8 mouse cellular contexts compared by ENCODE assay signal in genomic region chr9:67632521-67633025, GRCm38 (mm10).
DNase-seq lines count a peak whose midpoint lies in the region; ATAC-seq and TF ChIP-seq lines count a peak whose summit lies in the region.

No protein-coding gene starts in this region.

- WGBS in heart, embryonic 15.5 days = under 1% methylated on average over 40 of the region's 40 CpGs
- 1% methylated on average over 38 of the region's 40 CpGs for WGBS in midbrain, postnatal 0 days

- no peak overlapping the region for H3K9ac ChIP-seq in CH12.LX (ENCODE audit: insufficient read depth, low read depth)
- H3K9ac ChIP-seq in heart, embryonic 15.5 days = peak overlapping the region; percentile 75
- peak overlapping the region; percentile 54 for H3K9ac ChIP-seq in midbrain, postnatal 0 days (replicated peaks; ENCODE audit: low read length, poor library complexity, severe bottlenecking)

- no peak for TF ChIP-seq RAD21 in CH12.LX (IDR thresholded peaks at IDR 0.05; ENCODE audit: low read depth, low read length)

- dilution Hi-C loops in CH12.LX (cut with MboI; ENCODE audit: extremely low pct_ligation_motif_present, extremely low pct_unique_long_range_greater_than_20kb, low sequenced_read_pairs) = no loop called here

- in situ Hi-C loops in CH12.LX (cut with MboI; ENCODE audit: low pct_ligation_motif_present, low pct_unique_long_range_greater_than_20kb, low sequenced_read_pairs) = loop anchor here (25.0 kb wide), 1 partner anchor 170 kb away; no protein-coding TSS in a partner anchor

- no peaks in the 10 kb centered on the region for H3K27me3 ChIP-seq in CH12.LX (replicated peaks)
- H3K27me3 ChIP-seq in heart, embryonic 15.5 days = peaks cover 9% of the 10 kb centered on the region; the same call in 1 of the 2 replicates
- H3K27me3 ChIP-seq in midbrain, postnatal 0 days (ENCODE audit: insufficient read depth, low read length) = no peaks in the 10 kb centered on the region

- intact Hi-C loops in left cerebral cortex, postnatal 25 days (cut with DNase I) = loop anchor here (5.0 kb wide), 4 partner anchors 120 to 655 kb away; partner anchors contain the start of gene Lactb

- H3K9me3 ChIP-seq in CH12.LX (replicated peaks; ENCODE audit: low read length) = peaks cover 3% of the 10 kb centered on the region
- no peaks in the 10 kb centered on the region for H3K9me3 ChIP-seq in heart, embryonic 15.5 days (replicated peaks)
- H3K9me3 ChIP-seq in midbrain, postnatal 0 days (ENCODE audit: low read length) = no peaks in the 10 kb centered on the region

- 0 out of 2 replicates have a peak, but pooled peaks cover 1% of the 10 kb centered on the region for H3K79me2 ChIP-seq in CH12.LX (replicated peaks; ENCODE audit: control insufficient read depth, extremely low read depth, insufficient read depth, poor library complexity, severe bottlenecking)

- ATAC-seq in heart, embryonic 15.5 days (replicated peaks; ENCODE audit: insufficient number of reproducible peaks, insufficient read depth, low FRiP score, low read depth) = peak; percentile 70
- ATAC-seq in midbrain, postnatal 0 days (ENCODE audit: low FRiP score) = peak; percentile 57

- H3K27ac ChIP-seq in CH12.LX (ENCODE audit: insufficient read depth, low read depth) = no peak overlapping the region
- peak overlapping the region; percentile 88 for H3K27ac ChIP-seq in heart, embryonic 15.5 days
- H3K27ac ChIP-seq in midbrain, postnatal 0 days (ENCODE audit: low read depth, low read length) = peak overlapping the region; percentile 65

- TF ChIP-seq POLR2A in CH12.LX (IDR thresholded peaks at IDR 0.05; ENCODE audit: low read depth, low read length) = no peak

- no peak for TF ChIP-seq CTCF in CH12.LX (conservative IDR thresholded peaks at IDR 0.05 in 1 of 2, IDR thresholded peaks at IDR 0.05 in 1 of 2; ENCODE audit: low read depth in 2 of 2, low read length in 2 of 2)
- TF ChIP-seq CTCF in midbrain, postnatal 0 days (IDR thresholded peaks at IDR 0.05) = no peak

- TF ChIP-seq EP300 in CH12.LX (IDR thresholded peaks at IDR 0.05; ENCODE audit: low read length) = no peak

- H3K4me1 ChIP-seq in CH12.LX (ENCODE audit: control insufficient read depth in 1 of 2, insufficient read depth in 2 of 2) = peaks cover 2 to 26% of the 10 kb centered on the region in 2 experiments; a peak in 3 of 4 replicates
- H3K4me1 ChIP-seq in heart, embryonic 15.5 days (replicated peaks) = peaks cover 39% of the 10 kb centered on the region
- peaks cover 6% of the 10 kb centered on the region for H3K4me1 ChIP-seq in midbrain, postnatal 0 days (ENCODE audit: insufficient read depth, low read length)

- peak; percentile 18 for DNase-seq in adrenal gland, postnatal 10 days
- DNase-seq in adrenal gland, adult 18-20 months (ENCODE audit: low spot score in 2 of 2) = no peak
- DNase-seq in CH12.LX (ENCODE audit: extremely low read depth) = no peak
- peak; percentile 61 for DNase-seq in embryo, embryonic 11 days
- DNase-seq in left cerebral cortex, postnatal 25 days (ENCODE audit: low spot score in 2 of 2) = peak; percentile 26 to 45
- DNase-seq in midbrain, postnatal 0 days (ENCODE audit: low spot score) = peak; percentile 26
- no peak for DNase-seq in spleen, postnatal 36 days (ENCODE audit: low spot score in 2 of 2)

- H3K4me2 ChIP-seq in CH12.LX (ENCODE audit: insufficient read depth, low read depth, poor library complexity, severe bottlenecking) = peak overlapping the region; percentile 52; the same call in 1 of the 2 replicates
- peak overlapping the region; percentile 94 for H3K4me2 ChIP-seq in heart, embryonic 15.5 days
- H3K4me2 ChIP-seq in midbrain, postnatal 0 days (ENCODE audit: low read depth, low read length, poor library complexity, severe bottlenecking) = peak overlapping the region; percentile 80

- no peaks in the 10 kb centered on the region for H3K36me3 ChIP-seq in CH12.LX (replicated peaks in 1 of 2; ENCODE audit: control insufficient read depth in 1 of 2, insufficient read depth in 1 of 2, low read length in 1 of 2)
- H3K36me3 ChIP-seq in heart, embryonic 15.5 days = no peaks in the 10 kb centered on the region
- no peaks in the 10 kb centered on the region for H3K36me3 ChIP-seq in midbrain, postnatal 0 days (ENCODE audit: insufficient read depth, low read length)

- no peak overlapping the region for H3K4me3 ChIP-seq in CH12.LX (replicated peaks in 1 of 3; ENCODE audit: low read depth in 2 of 3, low read length in 2 of 3, poor library complexity in 1 of 3)
- peak overlapping the region; percentile 95 for H3K4me3 ChIP-seq in heart, embryonic 15.5 days
- peak overlapping the region; percentile 58 for H3K4me3 ChIP-seq in midbrain, postnatal 0 days (ENCODE audit: low read depth, low read length)

TF ChIP-seq in CH12.LX, 34 proteins besides CTCF, POLR2A, EP300 and RAD21:
- TF ChIP-seq HCFC1 (IDR thresholded peaks at IDR 0.05; ENCODE audit: low read depth, low read length) (no peak), ETS1 (conservative IDR thresholded peaks at IDR 0.05; ENCODE audit: low read depth, low read length) (no peak), MAX (IDR thresholded peaks at IDR 0.05; ENCODE audit: low read length) (no peak), PAX5 (IDR thresholded peaks at IDR 0.05; ENCODE audit: low read length) (no peak), ZC3H11A (IDR thresholded peaks at IDR 0.05; ENCODE audit: low read depth, low read length) (no peak), MYC (IDR thresholded peaks at IDR 0.05; ENCODE audit: low read depth, low read length) (no peak), ZNF384 (IDR thresholded peaks at IDR 0.05; ENCODE audit: low read depth, low read length) (no peak), MAFK (IDR thresholded peaks at IDR 0.05; ENCODE audit: insufficient replicate concordance, low read length) (no peak), BHLHE40 (IDR thresholded peaks at IDR 0.05; ENCODE audit: low read depth, low read length) (no peak), TBP (conservative IDR thresholded peaks at IDR 0.05; ENCODE audit: low read depth, low read length) (no peak), MEF2A (IDR thresholded peaks at IDR 0.05; ENCODE audit: borderline replicate concordance, low read depth, low read length) (no peak), KAT2A (IDR thresholded peaks at IDR 0.05; ENCODE audit: insufficient replicate concordance, low read length) (no peak), CHD2 (IDR thresholded peaks at IDR 0.05; ENCODE audit: low read length) (no peak), ZKSCAN1 (IDR thresholded peaks at IDR 0.05; ENCODE audit: borderline replicate concordance, low read depth, low read length) (no peak), UBTF (IDR thresholded peaks at IDR 0.05; ENCODE audit: low read depth, low read length) (no peak), NRF1 (IDR thresholded peaks at IDR 0.05; ENCODE audit: low read depth, low read length) (no peak), MXI1 (IDR thresholded peaks at IDR 0.05; ENCODE audit: low read depth, low read length) (no peak), JUN (IDR thresholded peaks at IDR 0.05; ENCODE audit: insufficient read depth, low read depth, low read length) (no peak), E2F4 (IDR thresholded peaks at IDR 0.05; ENCODE audit: insufficient replicate concordance, low read depth, low read length) (no peak)

Comparison
In these comparisons a context has a peak if more than half of its experiments do, and no peak if none do; other contexts are left out.
1. DNase-seq: peak in adrenal gland, postnatal 10 days (single experiment), embryo, embryonic 11 days (single experiment), left cerebral cortex, postnatal 25 days (2 of 2) and midbrain, postnatal 0 days (single experiment); none in adrenal gland, adult 18-20 months (0 of 2), CH12.LX (single experiment) and spleen, postnatal 36 days (0 of 2).
2. H3K4me3 ChIP-seq: peak in heart, embryonic 15.5 days (single experiment) and midbrain, postnatal 0 days (single experiment); none in CH12.LX (0 of 3).
3. Peak in every context shown above with its lines, with median percentiles within 50 percentile points of each other: H3K4me2 ChIP-seq.